Mouse (Mus musculus) left cerebral cortex, adult 9 months (tissue): ENCODE data around the gene Cecr2.
A peak's percentile ranks its signal among the peaks of the same experiment; 100 is the strongest.

ENCODE experiments used
- DNase-seq, 2 experiments: peaks; one replicate each; pipeline ENCODE4 v3.0.0; 2022; ENCODE audit warnings: low spot score in 2 of 2

Cecr2 gene

DNA sequence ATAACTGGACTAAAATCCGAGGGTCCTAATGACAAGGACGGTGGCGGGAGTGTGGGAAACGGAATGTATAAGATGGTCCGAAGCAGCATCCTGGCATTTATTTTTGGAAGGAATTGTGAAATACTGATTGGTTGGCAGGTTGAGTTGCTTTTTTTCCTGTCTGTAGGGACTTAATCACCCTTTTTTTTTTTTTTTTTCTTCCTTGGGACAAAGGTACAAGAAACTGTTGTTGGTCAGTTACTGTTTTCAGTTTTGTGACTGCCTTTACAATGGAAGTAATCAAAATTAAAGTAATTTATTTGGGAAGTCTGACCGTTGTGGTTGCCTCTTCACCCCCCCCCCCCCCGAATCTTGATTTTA, 1.2 kb downstream of the Cecr2 start:
- no peak for DNase-seq

DNA sequence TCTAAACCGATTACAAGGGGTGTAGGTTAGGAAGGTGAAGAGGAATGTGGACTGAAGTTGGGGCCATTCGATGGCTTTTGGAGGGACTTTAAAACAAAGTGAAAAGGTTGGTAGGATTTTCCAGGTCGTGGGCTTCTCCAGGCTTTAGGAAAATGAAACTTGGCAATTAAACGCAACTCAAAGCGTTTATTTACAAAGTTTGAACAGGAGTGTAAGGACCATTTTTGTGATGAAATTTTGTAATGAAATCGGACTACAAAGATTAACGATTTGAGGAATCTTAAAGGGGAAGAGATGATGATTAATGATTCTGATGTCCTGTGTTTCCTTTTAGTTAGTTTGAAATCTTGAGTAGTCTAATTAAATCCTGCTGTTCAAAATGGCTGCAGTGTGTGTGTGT, 1.7 kb downstream of the Cecr2 start:
- no peak for DNase-seq

DNA sequence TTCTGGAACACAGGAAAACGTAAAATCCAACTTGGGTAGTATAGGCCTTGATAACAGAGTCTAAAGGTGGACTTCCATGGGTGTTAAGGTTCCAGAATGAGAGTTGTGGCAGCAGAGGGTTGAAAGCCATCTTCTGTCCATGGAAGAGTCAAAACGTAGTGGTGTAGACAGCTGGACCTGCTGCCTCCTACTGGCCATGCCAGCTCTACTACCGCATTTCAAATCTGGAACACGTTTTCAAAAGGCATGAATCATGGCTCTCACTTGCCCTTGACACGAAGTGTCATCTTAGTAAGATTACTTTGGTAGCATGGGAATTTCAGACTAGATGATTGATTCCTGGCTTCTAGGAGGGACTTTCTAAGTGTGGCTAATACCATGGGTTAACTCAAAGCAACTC, 8.0 kb downstream of the Cecr2 start:
- DNase-seq: no peak

DNA sequence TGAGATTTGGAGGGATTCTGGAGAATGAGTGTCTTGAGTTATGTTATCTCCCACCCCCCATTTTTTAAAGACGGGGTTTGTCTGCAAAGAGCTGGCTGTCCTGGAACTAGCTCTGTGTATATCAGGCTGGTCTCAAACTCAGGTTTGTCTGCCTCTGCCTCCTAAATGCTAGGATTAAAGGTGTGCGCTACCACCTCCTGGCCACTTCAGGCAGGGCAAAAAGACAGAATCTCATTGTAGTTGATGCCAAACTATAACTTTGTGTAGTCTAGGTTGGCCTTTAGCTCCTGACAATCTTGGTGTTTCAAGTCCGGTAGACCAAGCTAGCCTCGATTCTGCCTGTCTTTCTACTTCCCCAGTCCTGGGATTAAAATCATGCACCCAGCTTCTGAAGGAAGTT, 8.7 kb downstream of the Cecr2 start:
- DNase-seq: no peak

DNA sequence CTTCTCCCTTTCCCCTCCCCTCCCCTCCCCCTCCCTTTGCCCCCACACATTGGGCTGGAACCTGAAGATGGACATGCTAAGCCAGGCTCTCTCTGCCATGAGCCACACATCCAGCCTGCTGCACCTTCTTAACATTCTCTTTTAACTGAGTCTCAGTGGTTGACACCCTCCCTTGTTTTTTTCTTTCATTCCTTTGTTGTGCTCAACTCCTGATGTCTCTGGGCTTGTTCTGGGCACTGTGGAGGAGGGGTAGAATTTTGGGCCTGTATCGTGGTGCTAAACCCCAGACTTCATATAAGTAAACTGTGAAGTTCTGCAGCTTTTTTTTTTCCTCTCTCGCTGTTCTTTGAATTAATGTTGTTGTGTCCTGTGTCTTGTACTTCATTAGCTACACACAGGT, 9.8 kb downstream of the Cecr2 start:
- no peak for DNase-seq

DNA sequence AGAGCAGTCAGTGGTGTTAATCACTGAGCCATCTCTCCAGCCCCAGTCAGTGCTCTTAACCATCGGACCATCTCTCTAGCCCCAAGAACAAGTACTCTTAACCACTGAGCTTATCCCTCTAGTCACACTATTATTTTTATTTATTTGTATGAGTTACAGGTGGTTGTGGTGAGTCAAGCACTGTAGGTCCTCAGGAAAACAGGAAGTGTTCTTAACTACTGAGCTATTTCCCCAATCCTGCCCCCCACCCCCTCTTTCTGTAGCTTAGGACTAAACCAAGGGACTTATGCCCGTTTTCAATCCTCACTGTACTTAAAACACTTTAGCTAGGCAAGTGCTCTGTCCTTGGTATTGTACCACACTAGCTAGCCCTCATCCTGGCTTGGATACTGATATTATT, 17.2 kb downstream of the Cecr2 start:
- DNase-seq: no peak

DNA sequence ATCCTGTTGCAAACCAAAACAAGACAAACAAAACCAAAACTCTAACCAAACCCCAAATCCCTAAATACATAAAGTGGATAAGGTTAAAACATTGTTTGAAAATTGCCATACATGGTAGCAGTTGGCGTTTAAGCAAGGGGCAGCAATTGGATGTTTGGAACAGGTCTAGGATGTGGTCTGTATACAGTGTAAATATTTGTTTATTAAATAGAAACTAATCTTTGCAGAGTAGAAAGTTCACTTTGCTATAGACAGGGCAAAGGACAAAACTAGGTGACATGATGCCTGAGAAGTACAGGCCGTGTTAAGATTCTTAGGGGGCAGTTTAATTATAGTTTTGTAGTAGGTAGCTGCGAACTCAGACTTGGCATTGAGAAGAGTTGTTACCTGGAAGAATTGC, 18.6 kb downstream of the Cecr2 start:
- no peak for DNase-seq

DNA sequence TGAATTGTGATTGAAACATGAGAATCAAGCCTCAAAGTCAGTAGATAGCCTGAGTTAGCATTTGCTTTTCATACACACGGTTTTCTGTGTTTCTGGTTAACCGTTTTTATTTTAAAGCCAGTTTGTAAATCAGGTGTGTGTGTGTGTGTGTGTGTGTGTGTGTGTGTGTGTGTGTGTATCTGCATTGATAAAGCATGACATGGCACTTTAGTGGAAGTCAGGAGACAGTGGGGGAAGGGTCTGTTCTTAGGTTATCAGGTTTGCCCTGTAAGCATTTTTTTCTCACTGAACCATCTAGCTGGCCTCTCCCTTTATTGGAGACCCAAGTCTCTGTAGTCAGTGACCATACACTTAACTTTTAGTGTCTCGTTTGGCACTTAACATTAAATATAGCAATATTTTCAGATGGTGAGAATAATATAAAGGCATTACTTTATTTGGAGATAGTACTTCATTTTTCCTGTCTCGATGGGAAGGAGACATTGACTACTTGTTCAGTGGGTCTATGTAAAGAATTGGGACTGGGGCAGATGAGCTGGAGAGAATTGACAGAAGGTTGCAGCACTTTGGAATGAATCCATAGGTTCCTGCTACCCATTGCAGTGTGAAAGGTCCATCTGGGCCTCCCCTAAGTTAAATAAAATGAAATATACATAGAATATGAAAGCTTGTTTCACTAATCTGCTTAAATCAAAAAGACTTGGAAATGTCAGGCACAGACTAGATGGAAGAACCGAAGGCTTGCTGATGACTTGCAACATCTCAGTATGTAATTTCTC, 20.9 kb downstream of the Cecr2 start:
- no peak for DNase-seq

DNA sequence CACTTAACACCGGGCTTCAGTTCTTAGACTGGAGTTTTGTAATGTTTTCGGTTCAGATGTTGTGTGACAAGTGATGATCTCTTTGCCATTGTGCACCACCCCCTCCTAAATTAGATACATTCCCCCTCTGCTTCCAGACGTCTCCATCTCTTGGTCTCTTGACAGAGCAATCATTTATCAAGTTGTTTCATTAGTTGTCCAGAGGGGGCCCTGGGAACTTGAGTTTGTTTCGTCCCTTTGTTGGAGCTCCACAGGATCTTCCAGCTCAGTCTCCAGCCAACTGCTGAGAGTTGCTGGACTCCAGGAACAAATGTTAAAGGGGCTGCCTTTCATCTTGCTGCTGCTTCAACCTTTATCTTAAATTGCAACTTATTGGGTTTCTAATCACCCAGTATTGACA, 34.1 kb downstream of the Cecr2 start:
- no peak for DNase-seq

DNA sequence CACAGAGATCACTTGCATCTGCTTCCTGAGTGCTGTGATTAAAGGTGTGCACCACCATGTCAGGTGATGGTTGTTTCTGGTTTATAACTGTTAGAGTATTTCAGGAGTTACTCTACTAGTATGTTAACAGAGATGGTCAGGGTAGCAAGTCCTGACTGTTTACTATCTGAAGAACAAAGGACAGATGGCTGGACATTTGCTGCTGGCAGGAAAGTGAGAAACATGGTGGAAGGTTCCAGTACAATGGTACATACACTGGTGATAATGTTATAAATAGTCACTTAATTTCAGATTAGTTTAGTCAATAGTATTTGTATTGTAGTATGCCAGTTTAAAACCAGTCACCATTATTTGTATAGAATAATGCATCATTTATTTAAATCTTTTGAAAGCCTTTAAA, 38.2 kb downstream of the Cecr2 start:
- no peak for DNase-seq

DNA sequence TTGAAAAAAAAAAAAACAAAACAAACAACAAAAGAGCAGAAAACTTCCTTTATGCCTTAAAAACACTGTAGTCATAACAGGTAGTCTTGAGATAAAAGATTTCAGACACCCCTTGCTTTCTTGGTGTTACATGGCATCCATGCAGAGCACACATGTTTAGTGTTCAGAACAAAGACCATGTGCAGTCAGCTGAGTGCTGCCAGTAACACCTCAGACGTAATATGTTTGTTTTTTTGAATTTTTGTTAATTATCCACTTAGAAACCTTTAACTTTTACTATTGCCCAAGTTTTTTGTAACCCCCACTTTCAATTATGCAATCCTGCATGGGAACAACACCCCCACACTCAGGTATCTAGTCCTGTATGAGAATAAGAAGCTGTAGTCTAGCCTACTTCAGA, 42.6 kb downstream of the Cecr2 start:
- no peak for DNase-seq

DNA sequence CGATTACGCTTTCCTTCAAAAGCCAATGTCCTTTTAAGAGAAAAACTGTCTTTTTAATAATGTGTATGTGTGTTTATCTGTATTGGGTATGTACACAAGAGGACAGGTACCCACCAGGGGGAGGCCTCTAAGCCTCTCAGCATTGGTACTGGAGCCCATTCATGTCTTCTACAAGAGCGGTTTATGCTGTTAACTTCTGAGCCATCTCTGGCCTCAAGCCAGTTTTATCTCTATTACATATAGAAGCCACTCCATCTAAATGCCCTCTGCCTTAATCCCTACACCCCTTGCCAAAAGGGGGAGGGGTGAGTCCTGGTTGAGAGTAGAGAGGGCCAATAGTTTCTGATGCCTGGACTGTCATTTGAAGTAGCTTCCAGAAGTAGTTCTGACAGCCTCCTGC, 48.6 kb downstream of the Cecr2 start:
- no peak for DNase-seq

DNA sequence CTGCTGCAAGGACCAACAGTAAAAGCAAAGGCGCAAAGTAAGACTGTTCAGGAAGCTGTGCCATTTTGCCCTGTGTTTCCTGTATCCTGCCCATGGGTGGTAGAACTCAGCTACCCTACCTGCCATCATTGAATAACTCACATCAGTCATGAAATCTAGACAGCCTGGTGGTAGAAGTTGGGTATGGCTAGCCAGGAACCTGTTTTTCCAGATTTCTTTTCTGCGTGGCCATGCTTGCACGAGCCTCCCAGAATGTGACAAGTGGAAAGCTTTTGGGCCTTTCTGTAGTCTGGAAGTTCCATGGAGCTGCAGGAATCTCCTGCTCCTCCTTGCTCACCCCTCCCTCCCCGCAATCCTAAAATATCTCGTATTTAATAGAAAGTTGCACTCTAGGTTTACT, 49.1 kb downstream of the Cecr2 start:
- no peak for DNase-seq

DNA sequence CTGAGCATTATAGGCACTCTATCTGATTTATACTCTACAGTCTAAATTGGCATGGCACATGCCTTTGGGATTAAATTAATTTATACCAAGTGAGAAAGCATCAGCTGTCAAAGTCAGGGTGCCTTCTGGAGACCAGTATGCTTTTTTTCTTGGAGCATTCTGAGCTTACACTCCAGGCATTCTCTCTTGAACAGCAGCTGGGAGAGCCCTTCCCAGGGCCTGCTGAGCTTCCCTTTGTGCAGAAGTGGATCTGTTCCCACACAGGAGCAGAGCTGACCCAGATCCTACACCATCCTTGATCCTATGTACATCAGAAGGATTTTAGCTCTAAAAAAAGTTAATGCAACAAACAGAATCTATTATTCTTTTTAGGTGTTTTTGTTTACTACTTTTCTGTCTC, 49.7 kb downstream of the Cecr2 start:
- no peak for DNase-seq

DNA sequence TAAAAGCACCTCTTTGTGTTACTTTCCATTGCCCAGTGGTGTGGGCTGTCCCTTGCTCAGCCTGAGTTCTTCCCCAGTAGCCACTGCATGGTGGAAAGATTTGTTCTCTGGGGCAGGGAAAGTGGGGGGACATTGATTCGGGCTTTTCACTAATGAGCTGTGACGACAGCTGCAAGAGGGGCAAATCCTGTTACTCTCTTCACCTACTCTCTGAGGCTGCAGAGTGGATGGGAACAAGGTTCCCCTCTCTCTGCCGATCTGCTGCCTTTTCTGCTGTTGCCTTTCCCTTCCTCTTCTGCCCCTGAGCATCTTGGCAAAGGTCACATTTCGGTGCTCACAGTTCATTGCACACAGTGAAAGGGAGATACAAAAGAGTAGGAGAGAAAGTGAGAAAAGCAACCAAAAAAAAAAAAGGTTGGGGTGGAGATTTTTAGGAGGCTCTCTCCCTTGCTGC, 50.4 kb downstream of the Cecr2 start:
- no peak for DNase-seq

DNA sequence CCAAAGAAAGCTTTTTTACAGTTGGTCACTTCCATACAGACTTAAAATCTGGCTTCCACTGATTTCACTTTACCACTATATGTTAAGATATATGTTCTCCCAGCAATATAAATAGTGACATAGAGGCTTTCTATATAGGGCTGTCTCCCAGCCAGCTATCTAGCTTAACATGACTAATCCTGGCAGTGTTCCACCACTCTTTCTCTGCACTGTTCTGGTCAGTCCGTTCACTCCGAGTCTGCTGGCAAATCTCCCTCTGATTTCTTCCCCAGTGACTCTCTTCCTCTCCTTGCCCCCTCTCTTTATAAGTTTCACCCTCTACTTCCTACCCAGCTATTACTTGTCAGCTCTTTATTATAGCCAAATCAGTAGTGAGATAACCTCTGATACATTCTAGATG, 59.8 kb downstream of the Cecr2 start:
- DNase-seq: no peak

DNA sequence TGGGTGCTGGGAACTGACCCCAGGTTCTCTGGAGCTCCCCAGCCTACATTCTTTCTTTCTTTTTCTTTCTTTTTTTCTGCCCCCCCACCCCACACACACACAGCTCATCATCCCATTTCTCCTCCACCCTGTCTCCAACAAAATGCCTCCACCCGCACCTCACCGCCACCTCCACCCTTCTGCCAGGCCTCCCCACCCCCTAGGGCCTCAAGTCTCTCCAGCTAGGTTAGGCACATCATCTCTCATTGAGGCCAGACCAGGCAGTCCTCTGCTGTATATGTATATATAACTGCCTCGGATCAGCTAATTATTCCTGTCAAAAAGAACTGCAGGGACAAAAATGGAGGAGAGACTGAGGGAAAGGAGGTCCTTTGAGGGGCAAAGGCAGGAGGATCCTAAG, 69.8 kb downstream of the Cecr2 start:
- DNase-seq: no peak

DNA sequence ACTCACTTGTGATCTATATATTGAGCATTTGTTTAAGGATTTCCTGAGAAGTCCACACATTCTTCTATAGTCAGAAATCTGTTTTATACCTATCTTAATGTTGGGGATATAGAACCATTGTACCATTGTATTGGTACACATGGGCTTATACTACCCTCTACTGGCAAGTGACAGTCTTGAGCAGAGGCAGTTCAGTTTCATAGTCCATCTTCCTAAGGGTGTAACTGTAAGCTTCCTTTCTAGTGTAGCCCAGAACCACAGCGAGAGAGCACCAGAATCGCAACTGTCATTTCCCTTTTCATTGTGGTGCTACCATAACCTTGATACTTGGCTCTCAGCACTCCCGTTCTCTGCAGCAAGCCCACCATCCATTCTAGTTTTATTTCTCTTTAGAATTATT, 70.4 kb downstream of the Cecr2 start:
- peak; percentile 5 to 34 for DNase-seq

DNA sequence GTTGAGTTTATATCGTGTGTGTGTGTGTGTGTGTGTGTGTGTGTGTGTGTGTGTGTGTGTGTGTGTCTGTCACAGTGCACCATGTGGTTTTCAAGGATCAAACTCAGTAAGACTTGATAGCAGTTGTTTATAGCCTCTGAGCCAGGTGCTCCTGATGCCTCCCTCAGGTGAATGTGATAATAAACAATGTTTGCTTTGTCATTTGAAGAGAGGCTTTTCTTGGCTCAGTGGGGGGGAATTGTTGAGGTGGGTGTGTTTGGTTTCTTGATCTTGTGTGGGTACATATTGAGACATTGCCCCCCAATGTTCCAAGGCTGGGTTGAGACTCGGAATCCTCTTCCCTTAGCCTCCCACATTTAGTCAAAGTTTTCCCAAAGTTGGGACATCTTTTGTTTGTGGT, 77.0 kb downstream of the Cecr2 start:
- no peak for DNase-seq

DNA sequence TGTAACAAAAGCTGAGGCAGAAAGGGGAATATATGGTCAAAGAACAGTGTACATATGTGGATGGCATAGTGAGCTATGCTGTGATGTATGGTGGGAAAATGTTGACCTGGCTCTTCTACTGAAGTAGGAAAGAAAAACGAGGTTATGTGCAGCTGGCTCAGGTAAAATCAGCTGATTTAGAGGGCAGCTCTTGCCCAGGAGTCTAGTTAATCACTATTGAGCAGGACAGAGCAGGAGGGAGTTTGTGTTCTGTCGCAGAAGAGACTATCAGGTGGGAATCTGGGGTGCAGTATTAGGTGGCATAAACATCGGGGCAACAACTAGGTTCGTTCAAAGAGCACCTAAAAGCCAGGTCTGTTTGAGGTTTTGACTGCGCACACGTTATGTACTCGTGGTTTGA, 78.1 kb downstream of the Cecr2 start:
- DNase-seq: no peak

DNA sequence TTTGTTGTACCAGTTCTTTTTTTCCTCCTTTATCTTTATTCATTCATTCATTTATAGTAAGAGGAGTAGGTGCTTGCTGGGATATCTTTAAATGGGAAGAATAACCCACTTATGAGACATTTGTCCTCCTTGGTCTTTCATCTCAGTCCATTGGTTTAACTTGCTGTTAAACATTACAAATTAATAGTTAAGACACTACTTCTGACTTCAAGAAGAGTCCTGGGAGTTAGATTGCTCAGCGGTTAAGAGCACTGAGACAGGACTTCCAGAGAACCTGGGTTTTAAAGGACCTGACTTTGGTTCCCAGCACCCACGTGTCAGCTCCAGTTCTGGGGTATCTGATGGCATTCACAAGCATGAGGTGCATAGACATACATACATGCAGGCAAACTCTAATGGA, 80.2 kb downstream of the Cecr2 start:
- no peak for DNase-seq

DNA sequence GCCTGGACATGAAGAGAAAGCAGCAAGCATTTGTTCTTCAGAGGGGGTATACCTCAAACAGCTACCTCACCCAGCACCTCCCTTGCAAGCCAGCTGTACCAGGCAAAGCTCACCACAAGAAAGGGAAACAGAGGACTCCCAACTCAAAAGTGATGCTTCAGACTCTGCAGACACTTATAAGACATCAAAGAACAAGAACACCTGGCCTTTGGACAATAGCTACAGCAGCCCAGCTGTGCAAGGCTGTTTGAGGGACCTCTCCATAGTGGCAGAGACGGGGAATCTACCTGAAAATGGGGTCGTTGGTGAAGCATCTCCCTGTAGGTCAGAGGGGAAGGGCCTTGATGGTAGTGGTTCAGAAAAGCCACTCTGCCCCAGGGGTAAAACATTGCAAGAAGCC, 95.0 kb downstream of the Cecr2 start:
- DNase-seq: no peak

DNA sequence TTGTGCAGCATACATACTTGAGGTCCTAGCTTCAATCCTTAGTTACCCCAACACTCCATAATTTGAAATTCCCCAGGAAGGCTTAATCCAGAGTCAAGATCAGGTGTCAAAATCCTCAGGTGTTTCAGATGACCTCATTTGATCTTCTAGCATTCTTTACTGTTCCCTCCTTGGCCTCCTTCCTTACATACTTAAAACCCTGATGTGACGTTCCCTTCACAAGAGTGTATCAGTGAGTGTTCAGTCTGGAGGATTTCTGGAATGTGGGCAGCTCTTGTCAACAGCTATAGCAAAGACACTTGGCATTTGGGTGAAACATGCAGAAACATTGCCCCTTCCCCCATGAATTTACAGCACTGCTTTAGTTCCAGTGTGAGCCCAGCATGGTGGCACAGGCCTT, 103.8 kb downstream of the Cecr2 start:
- DNase-seq: no peak

DNA sequence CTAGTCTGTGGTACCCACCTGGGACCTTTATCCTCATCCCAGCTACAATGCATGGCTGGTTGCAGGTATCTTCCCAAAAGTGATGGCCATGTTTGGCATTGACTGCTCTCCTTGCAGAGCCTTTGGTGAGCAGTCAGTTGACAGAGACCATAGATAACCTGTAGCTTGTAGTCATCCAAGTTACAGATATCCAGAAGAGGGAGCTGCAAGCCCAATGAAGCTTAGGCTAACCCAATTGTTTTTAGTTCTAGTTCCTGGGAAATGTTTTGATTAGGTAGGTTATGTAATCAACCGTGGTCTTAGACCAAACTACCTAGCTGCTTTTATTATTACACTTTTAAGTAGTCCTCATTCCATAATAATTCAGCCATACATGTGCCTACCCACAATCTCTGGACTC, 105.2 kb downstream of the Cecr2 start:
- DNase-seq: no peak
